Mouse (Mus musculus) hindbrain, postnatal 0 days (tissue): Measurements from ENCODE around the gene Rab23. TPM values are rescaled to one million over a fixed set of nuclear protein-coding genes. Genes with fewer than 3 reads are reported as not detected.
A peak's percentile ranks its signal among the peaks of the same experiment; 100 is the strongest.

ENCODE experiments used
- ATAC-seq: fragments of 200-750 bp; cut with Nextera tagmentation; 2 replicates; pipeline ENCODE4 v1.8.0; 2017; ENCODE audit warnings: mild to moderate bottlenecking, moderate TSS enrichment, moderate library complexity
- DNase-seq: peaks from one replicate; pipeline ENCODE4 v3.0.0-alpha.2; 2015; ENCODE audit warnings: low spot score
- H3K27ac ChIP-seq: fragments of 300-500 bp; sonication (generic); 2 replicates; pipeline ENCODE4 v1.5.1; 2014; ENCODE audit warnings: mild to moderate bottlenecking
- H3K27me3 ChIP-seq: fragments of 300-500 bp; sonication (generic); 2 replicates; pipeline ENCODE4 v1.6.1; 2014; ENCODE audit warnings: low read length, mixed read lengths; ENCODE audit not compliant: insufficient read depth
- H3K36me3 ChIP-seq: fragments of 300-500 bp; sonication (generic); 2 replicates; pipeline ENCODE4 v1.6.1; 2014; ENCODE audit warnings: low read length, mixed read lengths; ENCODE audit not compliant: insufficient read depth
- H3K4me1 ChIP-seq: fragments of 300-500 bp; sonication (generic); 2 replicates; pipeline ENCODE4 v1.6.1; 2014; ENCODE audit warnings: antibody characterized with exemption, low read length, mixed read lengths; ENCODE audit not compliant: insufficient read depth
- H3K4me2 ChIP-seq: fragments of 300-500 bp; sonication (generic); 2 replicates; pipeline ENCODE4 v1.6.1; 2014; ENCODE audit warnings: low read depth, mild to moderate bottlenecking, low read length, moderate library complexity, mixed read lengths
- H3K4me3 ChIP-seq: fragments of 300-500 bp; sonication (generic); 2 replicates; pipeline ENCODE4 v1.5.1; 2014; ENCODE audit warnings: low read length
- H3K9ac ChIP-seq: fragments of 300-500 bp; sonication (generic); replicated peaks from 2 replicates; pipeline ENCODE4 v1.6.1; 2014; ENCODE audit warnings: mild to moderate bottlenecking, low read length, moderate library complexity, mixed read lengths
- H3K9me3 ChIP-seq: fragments of 300-500 bp; sonication (generic); 2 replicates; pipeline ENCODE4 v1.6.1; 2016; ENCODE audit warnings: low read length, mixed read lengths
- CTCF ChIP-seq: IDR thresholded peaks from 2 replicates; pipeline ENCODE4 v1.5.1; 2016; ENCODE audit warnings: antibody characterized with exemption, control low read depth, low read depth
- WGBS: fragments of 180-500 bp; shearing (Covaris S2); extraction: QIAGEN DNeasy Blood & Tissue Kit; methylation state at CpG from one replicate; pipeline ENCODE4 v1.1.7; 2014; 5-methylcytosine and 5-hydroxymethylcytosine counted together
- polyA plus RNA-seq: library from polyadenylated mRNA; unstranded; fragments of >200 nt; fragmentation: Nextera tagmentation; extraction: Ambion mirVana; gene quantifications from 2 replicates; pipeline ENCODE4 v1.2.1, GENCODE M21; 2015
- total RNA-seq: library from RNA; depleted of rRNA; stranded (reverse); fragments of >200 nt; gene quantifications from 2 replicates; pipeline ENCODE4 v1.2.3, GENCODE M21; 2014; rRNA removed

The Rab23 gene
- total and polyA plus RNA-seq, 2 experiments from 2014 or later, result 9.0 to 24.9 TPM

DNA sequence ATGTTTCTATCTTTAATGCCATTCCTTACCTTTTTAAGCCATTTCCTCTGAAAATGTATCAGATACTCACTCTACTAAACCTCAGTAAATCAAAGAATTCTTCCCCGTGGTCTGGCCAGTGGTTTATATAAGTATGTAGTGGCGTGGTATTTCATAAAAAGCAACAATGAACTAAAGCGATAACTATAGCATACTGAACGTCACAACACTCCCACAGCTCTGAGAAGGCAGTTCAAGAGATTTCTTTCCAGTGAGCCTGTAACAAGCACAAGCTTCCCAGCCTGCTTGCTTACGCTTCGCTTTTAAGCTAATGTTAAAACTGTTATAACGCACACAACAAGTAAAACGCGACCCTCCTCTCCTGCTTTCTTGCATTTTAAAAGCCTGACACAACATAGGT is 52.4 kb downstream of the Rab23 start:
- Histone ChIP-seq H3K4me2 (no peak overlapping the region), H3K36me3 (peaks cover 42% of the 10 kb centered on the region), H3K27ac (no peak overlapping the region), H3K9me3 (no peaks in the 10 kb centered on the region), H3K4me1 (no peaks in the 10 kb centered on the region), H3K9ac (no peak overlapping the region), H3K4me3 (no peak overlapping the region), H3K27me3 (no peaks in the 10 kb centered on the region)
- no peak for ATAC-seq
- 96% methylated on average over 9 of the region's 9 CpGs for WGBS
- no peak for DNase-seq
- TF ChIP-seq CTCF, result no peak

DNA sequence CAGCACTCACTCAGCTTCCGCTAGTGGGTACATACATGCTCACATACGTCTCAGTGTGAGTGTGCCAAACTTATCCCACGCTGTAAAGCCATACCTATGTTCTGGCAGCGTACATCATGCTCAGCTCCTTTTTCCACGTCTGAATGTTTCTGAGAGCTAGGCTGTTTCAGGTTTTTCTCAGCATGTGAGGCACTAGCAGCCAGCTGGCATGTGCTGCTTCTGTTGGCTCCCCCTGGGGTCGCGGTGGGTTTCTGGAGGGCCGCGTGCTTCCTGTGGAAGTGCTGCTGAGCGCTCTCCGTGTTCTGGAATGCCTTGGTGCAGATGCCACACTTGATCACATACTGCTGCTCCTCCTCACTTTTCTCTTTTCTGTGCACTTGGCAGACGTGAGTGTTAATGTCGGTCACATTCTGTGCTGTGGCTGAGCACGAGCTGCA is 56.5 kb downstream of the Rab23 start:
- TF ChIP-seq CTCF, result no peak
- no peaks in the 10 kb centered on the region for H3K27me3 ChIP-seq
- no peaks in the 10 kb centered on the region for H3K4me1 ChIP-seq
- 67% methylated on average over 14 of the region's 14 CpGs for WGBS
- ATAC-seq (peak; percentile 15; the same call in 1 of the 2 replicates), DNase-seq (peak; percentile 28)
- no peaks in the 10 kb centered on the region for H3K9me3 ChIP-seq
- H3K9ac ChIP-seq, result no peak overlapping the region
- H3K4me2 ChIP-seq, result no peak overlapping the region
- peaks cover 31% of the 10 kb centered on the region for H3K36me3 ChIP-seq
- H3K4me3 ChIP-seq, result no peak overlapping the region
- H3K27ac ChIP-seq, result no peak overlapping the region

DNA sequence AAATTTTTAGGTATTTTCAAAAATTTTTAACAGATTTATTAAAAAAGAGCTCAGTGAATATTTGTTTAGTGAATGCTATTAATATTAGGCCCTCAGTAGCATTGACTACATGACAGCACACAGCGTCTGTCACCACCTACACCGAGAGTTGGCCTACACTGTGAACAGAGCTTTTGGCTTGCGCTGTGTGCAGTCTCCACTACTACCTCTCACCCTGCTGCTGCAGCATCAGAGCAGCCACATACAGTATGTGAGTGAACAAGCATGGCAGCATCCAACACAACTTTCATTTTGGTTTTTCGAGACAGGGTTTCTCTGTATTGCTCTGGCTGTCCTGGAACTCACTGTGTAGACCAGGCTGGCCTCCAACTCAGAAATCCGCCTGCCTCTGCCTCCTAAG is 64.9 kb downstream of the Rab23 start:
- Histone ChIP-seq H3K4me1 (no peaks in the 10 kb centered on the region), H3K9ac (no peak overlapping the region), H3K36me3 (no peaks in the 10 kb centered on the region; the same call in 1 of the 2 replicates), H3K9me3 (no peaks in the 10 kb centered on the region), H3K27ac (no peak overlapping the region), H3K4me3 (no peak overlapping the region), H3K27me3 (no peaks in the 10 kb centered on the region), H3K4me2 (no peak overlapping the region)
- WGBS, result 98% methylated on average over 5 of the region's 5 CpGs
- no peak for DNase-seq
- no peak for TF ChIP-seq CTCF
- no peak for ATAC-seq

DNA sequence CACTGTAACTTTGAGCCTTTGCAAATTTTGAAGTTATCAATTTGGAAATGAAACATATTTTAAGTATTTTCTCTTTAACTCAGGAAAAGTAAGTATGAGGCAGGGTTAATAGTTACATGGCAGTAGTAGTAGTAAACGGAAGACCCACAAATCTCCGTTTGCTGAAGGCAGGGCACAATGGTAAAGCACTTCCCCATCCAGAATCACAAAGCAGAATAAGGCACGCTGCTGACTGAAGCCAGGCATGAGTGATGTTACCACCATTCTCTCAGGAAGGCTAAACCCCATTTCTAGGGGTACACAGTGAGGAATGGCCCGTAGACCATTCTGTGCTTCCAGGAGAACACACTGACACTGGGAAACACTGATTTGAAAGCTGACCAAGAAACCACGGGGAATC is 68.4 kb downstream of the Rab23 start:
- H3K4me3 ChIP-seq, result no peak overlapping the region
- no peaks in the 10 kb centered on the region for H3K4me1 ChIP-seq
- H3K27ac ChIP-seq, result no peak overlapping the region
- TF ChIP-seq CTCF, result no peak
- H3K9me3 ChIP-seq, result no peaks in the 10 kb centered on the region
- H3K36me3 ChIP-seq, result no peaks in the 10 kb centered on the region; the same call in 1 of the 2 replicates
- no peak overlapping the region for H3K4me2 ChIP-seq
- WGBS, result 74% methylated on average over 5 of the region's 5 CpGs
- H3K27me3 ChIP-seq, result no peaks in the 10 kb centered on the region
- ATAC-seq (no peak), DNase-seq (no peak)
- H3K9ac ChIP-seq, result no peak overlapping the region

DNA sequence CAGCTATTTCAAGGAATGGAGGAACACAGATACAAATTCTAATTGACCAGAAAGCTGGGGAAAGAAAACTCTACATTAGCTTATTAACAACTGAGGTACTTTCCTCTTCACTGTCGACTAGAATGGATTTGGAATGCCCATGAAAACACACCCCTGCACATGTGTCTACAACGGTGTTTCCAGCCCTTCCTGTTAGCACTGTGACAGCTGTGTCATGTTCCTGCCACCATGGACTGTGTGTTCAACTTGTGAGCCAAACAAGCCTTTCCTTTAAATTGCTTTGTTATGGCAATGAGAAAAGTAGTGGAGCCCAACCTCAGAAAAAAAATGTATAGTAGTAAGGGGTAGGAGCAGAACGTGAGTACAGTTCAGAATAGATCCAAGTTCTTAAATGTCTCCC is 68.8 kb downstream of the Rab23 start:
- no peak for TF ChIP-seq CTCF
- Histone ChIP-seq H3K4me2 (no peak overlapping the region), H3K27ac (no peak overlapping the region), H3K4me3 (no peak overlapping the region), H3K4me1 (no peaks in the 10 kb centered on the region), H3K36me3 (no peaks in the 10 kb centered on the region; the same call in 1 of the 2 replicates), H3K9ac (no peak overlapping the region), H3K9me3 (no peaks in the 10 kb centered on the region), H3K27me3 (no peaks in the 10 kb centered on the region)
- ATAC-seq, result no peak
- WGBS, result 64% methylated on average over 3 of the region's 3 CpGs
- DNase-seq, result no peak

Other genes starting within 250 kb of the Rab23 start
- gene Prim2, start 50.1 kb upstream of the Rab23 start, total RNA-seq, result 18.8 and 19.0 TPM in 2 replicates
- gene Prim2, start 50.1 kb upstream of the Rab23 start, polyA plus RNA-seq, result 17.9 and 18.6 TPM in 2 replicates
- 31.8 and 34.9 TPM in 2 replicates for gene Bag2, start 37.9 kb downstream of the Rab23 start, total RNA-seq
- 26.6 and 27.8 TPM in 2 replicates for gene Bag2, start 37.9 kb downstream of the Rab23 start, polyA plus RNA-seq
- 41.4 and 58.2 TPM in 2 replicates for gene Zfp451, start 94.7 kb downstream of the Rab23 start, total RNA-seq
- 26.1 and 28.5 TPM in 2 replicates for gene Zfp451, start 94.7 kb downstream of the Rab23 start, polyA plus RNA-seq
- gene Bend6, start 187.9 kb downstream of the Rab23 start, total RNA-seq, result 99.4 and 107 TPM in 2 replicates
- gene Bend6, start 187.9 kb downstream of the Rab23 start, polyA plus RNA-seq, result 97.8 and 99.2 TPM in 2 replicates
- gene Dst, start 188.3 kb downstream of the Rab23 start, total RNA-seq, result 149 and 155 TPM in 2 replicates
- gene Dst, start 188.3 kb downstream of the Rab23 start, polyA plus RNA-seq, result 30.7 and 33.0 TPM in 2 replicates